Mouse (Mus musculus): ENCODE measurements around the gene Tcaf2. TPM values are rescaled to one million over a fixed set of nuclear protein-coding genes. Genes with fewer than 3 reads are reported as not detected.
A peak's percentile ranks its signal among the peaks of the same experiment; 100 is the strongest.

The Tcaf2 gene
- polyA plus RNA-seq, 1 experiment from 2014 or later = 11.5 TPM

GRCm38 (mm10) chr6:42676011-42676410, 31.0 kb upstream of the Tcaf2 start:
- Histone ChIP-seq H3K4me2 (replicated peaks; ENCODE audit: low read depth) (no peak overlapping the region), H3K4me1 (replicated peaks; ENCODE audit: control insufficient read depth, insufficient read depth) (no peaks in the 10 kb centered on the region), H3K9me3 (ENCODE audit: control insufficient read depth, low read length) (no peaks in the 10 kb centered on the region), H3K27me3 (ENCODE audit: control insufficient read depth, insufficient read depth, low read length) (no peaks in the 10 kb centered on the region), H3K9ac (ENCODE audit: low read length) (no peak overlapping the region), H3K27ac (replicated peaks) (no peak overlapping the region), H3K36me3 (ENCODE audit: control insufficient read depth, insufficient read depth, low read length) (peaks cover 41% of the 10 kb centered on the region), H3K4me3 (ENCODE audit: low read depth, low read length) (no peak overlapping the region)
- no peak for DNase-seq (ENCODE audit: low spot score)
- no peak for ATAC-seq (ENCODE audit: low FRiP score, low TSS enrichment)
- TF ChIP-seq CTCF (IDR thresholded peaks at IDR 0.05; ENCODE audit: low read depth) = no peak
- no peak for TF ChIP-seq EP300 (optimal IDR thresholded peaks at IDR 0.05)
- WGBS = 96% methylated on average over 3 of the region's 3 CpGs

- H3K27me3 ChIP-seq (ENCODE audit: control insufficient read depth, insufficient read depth, low read length) = no peaks in the 10 kb centered on the region
- no peak overlapping the region for H3K4me2 ChIP-seq (replicated peaks; ENCODE audit: low read depth)
- H3K4me3 ChIP-seq (ENCODE audit: low read depth, low read length) = no peak overlapping the region
- DNase-seq (ENCODE audit: low spot score) = no peak
- H3K36me3 ChIP-seq (ENCODE audit: control insufficient read depth, insufficient read depth, low read length) = peaks cover 30% of the 10 kb centered on the region
- TF ChIP-seq EP300 (optimal IDR thresholded peaks at IDR 0.05) = no peak
- no peaks in the 10 kb centered on the region for H3K4me1 ChIP-seq (replicated peaks; ENCODE audit: control insufficient read depth, insufficient read depth)
- H3K27ac ChIP-seq (replicated peaks) = no peak overlapping the region
- no peak overlapping the region for H3K9ac ChIP-seq (ENCODE audit: low read length)
- WGBS = 66% methylated on average over 1 of the region's 1 CpGs
- no peak for ATAC-seq (ENCODE audit: low FRiP score, low TSS enrichment)
- no peaks in the 10 kb centered on the region for H3K9me3 ChIP-seq (ENCODE audit: control insufficient read depth, low read length)
Observed at GRCm38 (mm10) chr6:42671767-42672166, 26.7 kb upstream of the Tcaf2 start.

GRCm38 (mm10) chr6:42667722-42668121, 22.7 kb upstream of the Tcaf2 start:
- H3K36me3 ChIP-seq (ENCODE audit: control insufficient read depth, insufficient read depth, low read length) = peaks cover 2% of the 10 kb centered on the region; the same call in 1 of the 2 replicates
- no peak overlapping the region for H3K9ac ChIP-seq (ENCODE audit: low read length)
- no peak for TF ChIP-seq CTCF (IDR thresholded peaks at IDR 0.05; ENCODE audit: low read depth)
- no peak for TF ChIP-seq EP300 (optimal IDR thresholded peaks at IDR 0.05)
- no peak overlapping the region for H3K4me3 ChIP-seq (ENCODE audit: low read depth, low read length)
- H3K4me1 ChIP-seq (replicated peaks; ENCODE audit: control insufficient read depth, insufficient read depth) = no peaks in the 10 kb centered on the region
- ATAC-seq (ENCODE audit: low FRiP score, low TSS enrichment) (no peak), DNase-seq (ENCODE audit: low spot score) (no peak)
- WGBS = 62% methylated on average over 2 of the region's 2 CpGs
- H3K27ac ChIP-seq (replicated peaks) = no peak overlapping the region
- H3K4me2 ChIP-seq (replicated peaks; ENCODE audit: low read depth) = no peak overlapping the region
- no peaks in the 10 kb centered on the region for H3K9me3 ChIP-seq (ENCODE audit: control insufficient read depth, low read length)
- H3K27me3 ChIP-seq (ENCODE audit: control insufficient read depth, insufficient read depth, low read length) = no peaks in the 10 kb centered on the region

GRCm38 (mm10) chr6:42661739-42662138, 16.7 kb upstream of the Tcaf2 start:
- H3K4me1 ChIP-seq (replicated peaks; ENCODE audit: control insufficient read depth, insufficient read depth) = no peaks in the 10 kb centered on the region
- no peak for DNase-seq (ENCODE audit: low spot score)
- H3K4me2 ChIP-seq (replicated peaks; ENCODE audit: low read depth) = no peak overlapping the region
- H3K4me3 ChIP-seq (ENCODE audit: low read depth, low read length) = no peak overlapping the region
- ATAC-seq (ENCODE audit: low FRiP score, low TSS enrichment) = no peak
- WGBS = 52% methylated on average over 2 of the region's 2 CpGs
- TF ChIP-seq CTCF (IDR thresholded peaks at IDR 0.05; ENCODE audit: low read depth) (no peak), EP300 (optimal IDR thresholded peaks at IDR 0.05) (no peak)
- H3K36me3 ChIP-seq (ENCODE audit: control insufficient read depth, insufficient read depth, low read length) = no peaks in the 10 kb centered on the region
- no peaks in the 10 kb centered on the region for H3K27me3 ChIP-seq (ENCODE audit: control insufficient read depth, insufficient read depth, low read length)
- no peaks in the 10 kb centered on the region for H3K9me3 ChIP-seq (ENCODE audit: control insufficient read depth, low read length)
- no peak overlapping the region for H3K9ac ChIP-seq (ENCODE audit: low read length)
- no peak overlapping the region for H3K27ac ChIP-seq (replicated peaks)

GRCm38 (mm10) chr6:42634393-42634792, 10.7 kb downstream of the Tcaf2 start:
- no peak overlapping the region for H3K4me3 ChIP-seq (ENCODE audit: low read depth, low read length)
- DNase-seq (ENCODE audit: low spot score) (no peak), ATAC-seq (ENCODE audit: low FRiP score, low TSS enrichment) (no peak)
- 85% methylated on average over 5 of the region's 5 CpGs for WGBS
- H3K36me3 ChIP-seq (ENCODE audit: control insufficient read depth, insufficient read depth, low read length) = no peaks in the 10 kb centered on the region
- TF ChIP-seq CTCF (IDR thresholded peaks at IDR 0.05; ENCODE audit: low read depth) = no peak
- TF ChIP-seq EP300 (optimal IDR thresholded peaks at IDR 0.05) = no peak
- no peak overlapping the region for H3K27ac ChIP-seq (replicated peaks)
- H3K4me1 ChIP-seq (replicated peaks; ENCODE audit: control insufficient read depth, insufficient read depth) = no peaks in the 10 kb centered on the region
- H3K9me3 ChIP-seq (ENCODE audit: control insufficient read depth, low read length) = no peaks in the 10 kb centered on the region
- no peaks in the 10 kb centered on the region for H3K27me3 ChIP-seq (ENCODE audit: control insufficient read depth, insufficient read depth, low read length)
- no peak overlapping the region for H3K4me2 ChIP-seq (replicated peaks; ENCODE audit: low read depth)
- H3K9ac ChIP-seq (ENCODE audit: low read length) = no peak overlapping the region

GRCm38 (mm10) chr6:42631395-42631794, 13.7 kb downstream of the Tcaf2 start:
- no peaks in the 10 kb centered on the region for H3K27me3 ChIP-seq (ENCODE audit: control insufficient read depth, insufficient read depth, low read length)
- 55% methylated on average over 4 of the region's 4 CpGs for WGBS
- H3K36me3 ChIP-seq (ENCODE audit: control insufficient read depth, insufficient read depth, low read length) = no peaks in the 10 kb centered on the region
- peak; percentile 62 for TF ChIP-seq CTCF (IDR thresholded peaks at IDR 0.05; ENCODE audit: low read depth)
- TF ChIP-seq EP300 (optimal IDR thresholded peaks at IDR 0.05) = no peak
- no peak overlapping the region for H3K4me2 ChIP-seq (replicated peaks; ENCODE audit: low read depth)
- DNase-seq (ENCODE audit: low spot score) (no peak), ATAC-seq (ENCODE audit: low FRiP score, low TSS enrichment) (no peak)
- no peaks in the 10 kb centered on the region for H3K4me1 ChIP-seq (replicated peaks; ENCODE audit: control insufficient read depth, insufficient read depth)
- no peaks in the 10 kb centered on the region for H3K9me3 ChIP-seq (ENCODE audit: control insufficient read depth, low read length)
- H3K27ac ChIP-seq (replicated peaks) = no peak overlapping the region
- H3K9ac ChIP-seq (ENCODE audit: low read length) = no peak overlapping the region
- no peak overlapping the region for H3K4me3 ChIP-seq (ENCODE audit: low read depth, low read length)

All from stomach, postnatal 0 days (tissue).